Mouse (Mus musculus): ENCODE data around the gene Aaed1. TPM values are rescaled to one million over a fixed set of nuclear protein-coding genes. Genes with fewer than 3 reads are reported as not detected.

Aaed1 gene
- polyA plus RNA-seq, 1 experiment from 2014 or later = 43.3 TPM

DNA sequence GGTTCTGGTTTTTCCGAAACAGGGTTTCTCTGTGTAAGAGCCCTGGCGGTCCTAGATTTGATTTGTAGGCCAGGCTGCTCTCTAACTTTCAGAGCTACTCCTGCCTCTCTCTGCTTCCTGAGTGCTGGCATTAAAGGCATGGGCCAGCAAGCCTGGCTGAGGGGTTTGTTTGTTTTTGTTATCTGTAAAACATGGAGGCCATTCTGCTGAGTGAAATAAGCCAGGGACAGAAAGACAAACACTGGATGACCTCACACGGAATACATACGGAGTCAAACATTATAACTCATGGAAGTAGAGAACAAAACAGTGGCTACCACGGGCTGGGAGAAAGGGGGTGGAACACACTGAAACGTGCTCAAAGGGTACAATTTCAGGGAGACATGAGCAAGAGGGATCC lies 1.9 kb downstream of the Aaed1 start:
- 56% methylated on average over 6 of the region's 6 CpGs for WGBS
- ATAC-seq (ENCODE audit: low FRiP score, low TSS enrichment) = no peak
- Histone ChIP-seq H3K9me3 (ENCODE audit: low read length) (no peaks in the 10 kb centered on the region), H3K9ac (replicated peaks; ENCODE audit: low read length) (no peak overlapping the region; the same call in 1 of the 2 replicates), H3K27ac (ENCODE audit: low read length) (peak overlapping the region; percentile 41; the same call in 1 of the 2 replicates), H3K4me3 (ENCODE audit: low read length) (no peak overlapping the region), H3K36me3 (ENCODE audit: insufficient read depth, low read length) (peaks cover 3% of the 10 kb centered on the region; the same call in 1 of the 2 replicates), H3K4me1 (ENCODE audit: insufficient read depth, low read length) (peaks cover 14% of the 10 kb centered on the region), H3K27me3 (ENCODE audit: insufficient read depth, low read length) (no peaks in the 10 kb centered on the region), H3K4me2 (replicated peaks; ENCODE audit: low read depth, low read length) (no peak overlapping the region)

- Histone ChIP-seq H3K36me3 (ENCODE audit: insufficient read depth, low read length) (peaks cover 7% of the 10 kb centered on the region), H3K27me3 (ENCODE audit: insufficient read depth, low read length) (no peaks in the 10 kb centered on the region), H3K4me3 (ENCODE audit: low read length) (no peak overlapping the region), H3K4me2 (replicated peaks; ENCODE audit: low read depth, low read length) (no peak overlapping the region), H3K27ac (ENCODE audit: low read length) (no peak overlapping the region), H3K9ac (replicated peaks; ENCODE audit: low read length) (no peak overlapping the region), H3K9me3 (ENCODE audit: low read length) (no peaks in the 10 kb centered on the region), H3K4me1 (ENCODE audit: insufficient read depth, low read length) (peaks cover 14% of the 10 kb centered on the region)
- no peak for ATAC-seq (ENCODE audit: low FRiP score, low TSS enrichment)
- WGBS = 67% methylated on average over 11 of the region's 11 CpGs
These were observed 2.7 kb downstream of the Aaed1 start for GRCm38 (mm10) chr13:64309842-64310241.

DNA sequence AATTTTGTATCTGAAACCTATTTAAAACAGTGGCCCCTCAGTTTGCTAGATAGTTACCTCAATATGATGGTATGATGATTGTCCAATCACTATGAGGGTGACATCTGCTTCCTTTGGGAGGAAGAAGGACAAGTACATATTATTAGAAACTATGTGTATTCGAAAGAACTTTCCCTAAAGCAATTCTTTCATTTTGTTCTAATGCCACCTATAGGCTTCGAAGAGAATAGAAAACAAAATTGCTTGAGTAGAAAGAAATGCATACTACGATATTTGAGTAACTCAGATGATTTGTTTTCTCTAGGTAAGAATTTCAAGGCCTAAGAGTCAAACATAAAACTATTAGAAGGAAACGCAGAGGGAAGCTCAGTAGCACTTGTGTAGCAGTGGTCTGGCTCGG lies 3.5 kb downstream of the Aaed1 start:
- Histone ChIP-seq H3K4me2 (replicated peaks; ENCODE audit: low read depth, low read length) (no peak overlapping the region), H3K4me1 (ENCODE audit: insufficient read depth, low read length) (peaks cover 14% of the 10 kb centered on the region), H3K4me3 (ENCODE audit: low read length) (no peak overlapping the region), H3K9ac (replicated peaks; ENCODE audit: low read length) (no peak overlapping the region), H3K36me3 (ENCODE audit: insufficient read depth, low read length) (peaks cover 13% of the 10 kb centered on the region), H3K27me3 (ENCODE audit: insufficient read depth, low read length) (no peaks in the 10 kb centered on the region), H3K27ac (ENCODE audit: low read length) (no peak overlapping the region), H3K9me3 (ENCODE audit: low read length) (no peaks in the 10 kb centered on the region)
- 54% methylated on average over 5 of the region's 5 CpGs for WGBS
- no peak for ATAC-seq (ENCODE audit: low FRiP score, low TSS enrichment)

GRCm38 (mm10) chr13:64307508-64307907 lies 5.0 kb downstream of the Aaed1 start:
- WGBS = 53% methylated on average over 5 of the region's 5 CpGs
- H3K27me3 ChIP-seq (ENCODE audit: insufficient read depth, low read length) = no peaks in the 10 kb centered on the region
- peaks cover 14% of the 10 kb centered on the region for H3K4me1 ChIP-seq (ENCODE audit: insufficient read depth, low read length)
- peaks cover 26% of the 10 kb centered on the region for H3K36me3 ChIP-seq (ENCODE audit: insufficient read depth, low read length)
- no peak overlapping the region for H3K4me2 ChIP-seq (replicated peaks; ENCODE audit: low read depth, low read length)
- H3K9ac ChIP-seq (replicated peaks; ENCODE audit: low read length) = no peak overlapping the region
- no peaks in the 10 kb centered on the region for H3K9me3 ChIP-seq (ENCODE audit: low read length)
- H3K4me3 ChIP-seq (ENCODE audit: low read length) = no peak overlapping the region
- H3K27ac ChIP-seq (ENCODE audit: low read length) = no peak overlapping the region
- no peak for ATAC-seq (ENCODE audit: low FRiP score, low TSS enrichment)

- Histone ChIP-seq H3K36me3 (ENCODE audit: insufficient read depth, low read length) (peaks cover 26% of the 10 kb centered on the region), H3K27me3 (ENCODE audit: insufficient read depth, low read length) (no peaks in the 10 kb centered on the region), H3K27ac (ENCODE audit: low read length) (no peak overlapping the region), H3K9ac (replicated peaks; ENCODE audit: low read length) (no peak overlapping the region), H3K4me3 (ENCODE audit: low read length) (no peak overlapping the region), H3K4me1 (ENCODE audit: insufficient read depth, low read length) (peaks cover 9% of the 10 kb centered on the region), H3K4me2 (replicated peaks; ENCODE audit: low read depth, low read length) (no peak overlapping the region), H3K9me3 (ENCODE audit: low read length) (no peaks in the 10 kb centered on the region)
- no peak; the same call in 1 of the 2 replicates for ATAC-seq (ENCODE audit: low FRiP score, low TSS enrichment)
- 64% methylated on average over 3 of the region's 3 CpGs for WGBS
These were observed 6.4 kb downstream of the Aaed1 start for GRCm38 (mm10) chr13:64306078-64306477.

- no peak for ATAC-seq (ENCODE audit: low FRiP score, low TSS enrichment)
- Histone ChIP-seq H3K9ac (replicated peaks; ENCODE audit: low read length) (no peak overlapping the region), H3K4me3 (ENCODE audit: low read length) (no peak overlapping the region), H3K27me3 (ENCODE audit: insufficient read depth, low read length) (no peaks in the 10 kb centered on the region), H3K27ac (ENCODE audit: low read length) (no peak overlapping the region), H3K9me3 (ENCODE audit: low read length) (no peaks in the 10 kb centered on the region), H3K36me3 (ENCODE audit: insufficient read depth, low read length) (peaks cover 22% of the 10 kb centered on the region), H3K4me2 (replicated peaks; ENCODE audit: low read depth, low read length) (no peak overlapping the region), H3K4me1 (ENCODE audit: insufficient read depth, low read length) (no peaks in the 10 kb centered on the region)
- 85% methylated on average over 1 of the region's 1 CpGs for WGBS
These were observed 13.4 kb downstream of the Aaed1 start for GRCm38 (mm10) chr13:64299069-64299468.

- no peak for ATAC-seq (ENCODE audit: low FRiP score, low TSS enrichment)
- no peaks in the 10 kb centered on the region for H3K36me3 ChIP-seq (ENCODE audit: insufficient read depth, low read length)
- H3K27me3 ChIP-seq (ENCODE audit: insufficient read depth, low read length) = no peaks in the 10 kb centered on the region
- no peak overlapping the region for H3K9ac ChIP-seq (replicated peaks; ENCODE audit: low read length)
- H3K4me2 ChIP-seq (replicated peaks; ENCODE audit: low read depth, low read length) = no peak overlapping the region
- 53% methylated on average over 4 of the region's 4 CpGs for whole genome bisulfite sequencing
- no peak overlapping the region for H3K4me3 ChIP-seq (ENCODE audit: low read length)
- no peak overlapping the region for H3K27ac ChIP-seq (ENCODE audit: low read length)
- H3K9me3 ChIP-seq (ENCODE audit: low read length) = no peaks in the 10 kb centered on the region
- peaks cover 4% of the 10 kb centered on the region; the same call in 1 of the 2 replicates for H3K4me1 ChIP-seq (ENCODE audit: insufficient read depth, low read length)
These were observed 25.7 kb downstream of the Aaed1 start for GRCm38 (mm10) chr13:64286791-64287190.

- no peak for ATAC-seq (ENCODE audit: low FRiP score, low TSS enrichment)
- Histone ChIP-seq H3K4me3 (ENCODE audit: low read length) (no peak overlapping the region), H3K27me3 (ENCODE audit: insufficient read depth, low read length) (no peaks in the 10 kb centered on the region), H3K9me3 (ENCODE audit: low read length) (no peaks in the 10 kb centered on the region), H3K27ac (ENCODE audit: low read length) (no peak overlapping the region), H3K4me2 (replicated peaks; ENCODE audit: low read depth, low read length) (no peak overlapping the region), H3K36me3 (ENCODE audit: insufficient read depth, low read length) (no peaks in the 10 kb centered on the region), H3K4me1 (ENCODE audit: insufficient read depth, low read length) (peaks cover 4% of the 10 kb centered on the region; the same call in 1 of the 2 replicates), H3K9ac (replicated peaks; ENCODE audit: low read length) (no peak overlapping the region)
- WGBS = 76% methylated on average over 4 of the region's 4 CpGs
These were observed 26.2 kb downstream of the Aaed1 start for GRCm38 (mm10) chr13:64286321-64286720.

DNA sequence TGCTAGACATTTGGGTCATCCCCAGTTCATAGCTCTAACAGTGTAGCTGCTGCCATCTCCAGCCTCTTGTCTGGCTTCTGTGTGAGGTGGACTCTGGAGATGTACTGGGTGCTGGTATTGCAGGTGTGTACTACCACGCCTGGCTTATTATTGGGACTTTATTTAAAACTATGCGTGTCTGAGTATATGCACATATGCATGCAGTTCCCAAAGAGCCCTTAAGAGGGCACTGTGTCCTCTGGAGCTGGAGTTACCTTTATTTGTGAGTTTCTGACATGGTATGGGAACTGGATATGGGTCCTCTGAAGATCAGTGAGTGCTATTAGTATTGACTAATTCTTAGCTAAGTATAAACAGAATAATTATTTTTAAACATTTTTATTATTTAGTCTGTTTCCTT lies 27.8 kb downstream of the Aaed1 start:
- Histone ChIP-seq H3K27me3 (ENCODE audit: insufficient read depth, low read length) (no peaks in the 10 kb centered on the region), H3K4me1 (ENCODE audit: insufficient read depth, low read length) (peaks cover 4% of the 10 kb centered on the region; the same call in 1 of the 2 replicates), H3K9me3 (ENCODE audit: low read length) (no peaks in the 10 kb centered on the region), H3K4me2 (replicated peaks; ENCODE audit: low read depth, low read length) (no peak overlapping the region), H3K9ac (replicated peaks; ENCODE audit: low read length) (no peak overlapping the region), H3K4me3 (ENCODE audit: low read length) (no peak overlapping the region), H3K27ac (ENCODE audit: low read length) (no peak overlapping the region), H3K36me3 (ENCODE audit: insufficient read depth, low read length) (no peaks in the 10 kb centered on the region)
- WGBS = 92% methylated on average over 2 of the region's 2 CpGs
- no peak for ATAC-seq (ENCODE audit: low FRiP score, low TSS enrichment)

DNA sequence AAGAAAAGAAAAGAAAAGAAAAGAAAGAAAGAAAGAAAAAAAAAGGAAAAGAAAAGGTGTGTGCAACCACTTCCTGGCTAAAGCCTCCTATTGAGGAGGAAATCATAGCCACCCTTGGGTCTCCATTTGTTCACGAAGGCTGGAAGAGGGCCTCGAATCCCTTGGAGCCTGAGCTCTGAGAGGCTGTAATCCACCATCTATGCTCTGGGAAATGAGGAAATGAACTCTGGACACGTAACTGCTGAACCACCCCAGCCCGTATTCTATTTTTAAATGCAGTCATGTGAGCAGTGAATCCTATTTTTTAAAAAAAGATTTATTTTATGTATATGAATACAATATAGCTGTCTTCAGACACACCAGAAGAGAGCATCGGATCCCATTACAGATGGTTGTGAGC lies 31.6 kb downstream of the Aaed1 start:
- H3K27me3 ChIP-seq (ENCODE audit: insufficient read depth, low read length) = 0 out of 2 replicates have a peak, but pooled peaks cover under 1% of the 10 kb centered on the region
- no peak overlapping the region for H3K4me2 ChIP-seq (replicated peaks; ENCODE audit: low read depth, low read length)
- no peak overlapping the region for H3K27ac ChIP-seq (ENCODE audit: low read length)
- H3K4me3 ChIP-seq (ENCODE audit: low read length) = no peak overlapping the region
- H3K9me3 ChIP-seq (ENCODE audit: low read length) = no peaks in the 10 kb centered on the region
- no peaks in the 10 kb centered on the region for H3K36me3 ChIP-seq (ENCODE audit: insufficient read depth, low read length)
- ATAC-seq (ENCODE audit: low FRiP score, low TSS enrichment) = no peak
- no peaks in the 10 kb centered on the region for H3K4me1 ChIP-seq (ENCODE audit: insufficient read depth, low read length)
- WGBS = 86% methylated on average over 5 of the region's 5 CpGs
- H3K9ac ChIP-seq (replicated peaks; ENCODE audit: low read length) = no peak overlapping the region
